Mouse (Mus musculus) gastrocnemius, postnatal 4 days (tissue): ENCODE measurements around the gene Serpinb8. TPM values are rescaled to one million over a fixed set of nuclear protein-coding genes. Genes with fewer than 3 reads are reported as not detected.

Experiments
- DNase-seq, 2 experiments: peaks; one replicate each; pipeline ENCODE4 v3.0.0; 2021 to 2022; ENCODE audit warnings: low spot score in 2 of 2, mixed read lengths in 2 of 2
- total RNA-seq, 2 experiments: library from RNA; stranded (reverse); gene quantifications; 2 replicates each; pipeline ENCODE4 v1.2.3; 2021

Serpinb8 gene
- total RNA-seq, 2 experiments from 2014 or later: 6.0 to 6.4 TPM

DNA sequence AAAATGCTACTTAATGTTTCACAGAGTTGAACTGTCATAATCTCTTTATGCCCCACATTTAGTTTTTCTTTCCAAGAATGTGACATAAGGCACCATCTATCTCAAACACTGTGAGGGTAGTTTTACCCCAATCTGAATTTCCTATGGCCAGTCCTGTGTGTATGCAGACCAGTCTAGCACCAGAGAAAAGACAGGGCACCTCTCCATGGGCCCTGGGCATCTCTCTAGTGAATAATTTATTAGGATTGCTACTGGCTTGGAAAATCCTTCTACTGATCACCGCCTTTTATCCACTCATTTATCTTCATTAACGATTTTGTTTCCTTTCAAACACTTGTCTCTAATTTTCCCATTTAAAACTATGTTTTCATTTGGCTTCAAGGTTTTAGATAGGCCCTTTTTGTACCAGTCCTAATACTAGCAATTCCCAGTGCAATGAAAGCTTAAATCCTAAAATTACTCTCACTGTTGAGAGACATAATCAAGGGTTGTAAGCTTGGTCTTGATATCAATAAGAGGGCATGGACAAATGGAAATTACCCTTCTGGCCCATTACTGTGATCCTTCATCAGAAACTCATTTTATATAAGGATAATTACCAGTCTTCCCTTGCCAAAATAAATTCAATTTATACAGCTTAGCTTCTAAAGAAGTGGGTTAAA, 52.8 kb downstream of the Serpinb8 start:
- no peak for DNase-seq

DNA sequence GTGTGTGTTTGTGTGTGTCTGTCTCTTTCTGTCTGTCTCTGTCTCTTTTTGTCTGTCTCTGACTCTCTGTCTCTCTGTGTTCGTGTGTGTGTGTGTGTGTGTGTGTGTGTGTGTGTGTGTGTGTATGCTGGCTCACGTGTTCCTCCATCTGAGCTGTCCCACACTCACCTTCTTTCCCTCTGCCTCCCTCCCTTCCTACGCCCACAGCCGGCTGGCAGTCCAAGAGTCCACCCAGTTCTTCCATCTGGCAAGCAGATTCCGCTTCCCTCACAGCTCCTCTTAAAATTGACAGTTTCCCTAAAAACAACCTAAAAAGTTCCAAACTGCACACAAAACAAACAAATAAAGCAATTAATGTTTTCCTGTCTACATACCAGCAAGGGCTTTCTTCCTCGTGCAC, 55.3 kb downstream of the Serpinb8 start:
- DNase-seq: no peak

DNA sequence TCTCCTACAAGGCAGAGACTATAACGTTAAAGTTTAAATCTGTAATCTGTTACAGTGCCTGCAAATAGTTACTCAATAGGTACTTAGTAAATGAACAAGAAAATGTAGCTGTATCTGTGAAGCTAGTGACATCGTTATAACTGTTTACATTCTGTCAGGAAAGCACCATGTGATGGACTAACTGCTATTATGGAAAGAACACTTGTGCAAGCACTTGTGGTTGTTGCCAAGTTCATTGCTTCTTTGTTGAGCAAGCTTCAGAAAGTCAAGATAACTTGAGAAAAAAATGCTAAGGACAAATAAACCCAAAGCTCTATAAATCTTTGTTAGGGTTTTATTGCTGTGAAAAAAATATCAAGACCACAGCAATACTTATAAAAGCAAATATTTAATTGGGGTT, 67.9 kb downstream of the Serpinb8 start:
- DNase-seq: no peak

Other genes starting within 250 kb of the Serpinb8 start
- gene Serpinb11, start 228.8 kb upstream of the Serpinb8 start, total RNA-seq: not detected
- gene Serpinb7, start 190.4 kb upstream of the Serpinb8 start, total RNA-seq: not detected
- under 1 TPM in 1 of 2 experiments, not detected in 1; 0.21 TPM for gene Serpinb2, start 78.6 kb upstream of the Serpinb8 start, total RNA-seq